Comparison of ENCODE assay signal across 1 mouse cellular context in the genomic region with DNA sequence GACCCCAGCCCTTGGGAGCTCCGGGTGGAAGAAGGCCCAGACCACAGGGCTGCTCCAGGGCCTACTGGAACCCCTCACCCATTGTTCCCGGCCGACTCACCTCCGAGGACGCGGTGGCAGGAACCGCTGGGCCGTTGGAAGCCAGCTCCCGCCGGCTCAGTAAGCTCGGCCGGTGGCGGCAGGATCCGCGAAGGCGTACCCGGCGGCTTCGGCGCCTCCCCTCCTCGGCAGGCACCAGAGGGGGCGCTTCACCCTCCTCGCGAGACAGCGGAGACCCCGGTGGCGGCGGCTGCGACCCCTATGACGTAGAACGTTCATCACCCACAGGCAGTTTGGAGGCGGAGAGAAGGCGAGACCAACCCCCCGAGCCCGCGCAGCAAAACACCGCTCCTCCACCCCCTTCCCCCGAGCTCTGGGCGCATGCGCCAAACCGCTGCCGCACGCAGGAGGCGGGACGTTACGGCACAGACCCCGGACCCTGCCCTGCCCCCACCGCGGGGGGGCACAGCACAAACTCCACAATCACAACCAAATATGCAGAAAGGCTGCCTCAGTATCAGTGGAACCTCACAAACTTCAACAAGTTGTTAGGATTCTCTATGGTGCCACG.
TF ChIP-seq lines count a peak whose summit lies in the region.

No protein-coding gene starts in this region.

TF ChIP-seq in CH12.LX, 34 proteins besides CTCF, POLR2A, EP300 and RAD21 (continued from another document):
- peak; percentile 55 for TF ChIP-seq HCFC1 (IDR thresholded peaks at IDR 0.05; ENCODE audit: low read depth, low read length)
- no peak; the same call in 1 of the 2 replicates for TF ChIP-seq MAX (IDR thresholded peaks at IDR 0.05; ENCODE audit: low read length)
- 0 out of 2 replicates have a peak, but pooled peaks have one; percentile 54 for TF ChIP-seq MAZ (IDR thresholded peaks at IDR 0.05; ENCODE audit: low read depth, low read length)
- peak; percentile 69 for TF ChIP-seq SIN3A (IDR thresholded peaks at IDR 0.05; ENCODE audit: low read length)
- peak; percentile 68; the same call in 1 of the 2 replicates for TF ChIP-seq MXI1 (IDR thresholded peaks at IDR 0.05; ENCODE audit: low read depth, low read length)
- no peak for TF ChIP-seq ZC3H11A (IDR thresholded peaks at IDR 0.05; ENCODE audit: low read depth, low read length)
- peak; percentile 50; the same call in 1 of the 2 replicates for TF ChIP-seq ZMIZ1 (IDR thresholded peaks at IDR 0.05; ENCODE audit: low read depth, low read length)
- no peak for TF ChIP-seq POLR2AphosphoS2 (IDR thresholded peaks at IDR 0.05; ENCODE audit: low read depth, low read length)
- peak; percentile 53; the same call in 1 of the 2 replicates for TF ChIP-seq BHLHE40 (IDR thresholded peaks at IDR 0.05; ENCODE audit: low read depth, low read length)
- TF ChIP-seq NRF1 (IDR thresholded peaks at IDR 0.05; ENCODE audit: low read depth, low read length) = peak; percentile 90
- peak; percentile 43; the same call in 1 of the 2 replicates for TF ChIP-seq TCF12 (IDR thresholded peaks at IDR 0.05; ENCODE audit: low read depth, low read length)
- peak; percentile 86 for TF ChIP-seq CHD2 (IDR thresholded peaks at IDR 0.05; ENCODE audit: low read length)
- no peak for TF ChIP-seq GABPA (IDR thresholded peaks at IDR 0.05; ENCODE audit: insufficient replicate concordance, low read depth, low read length)
TF ChIP-seq in CH12.LX: peak in this region for 9.
